Mouse (Mus musculus): ENCODE measurements around the gene Pcca.

GRCm38 (mm10) chr14:122485635-122486181 is 48.4 kb upstream of the Pcca start:
- TF ChIP-seq E2F4 (IDR thresholded peaks at IDR 0.05; ENCODE audit: insufficient read depth) (no peak), POLR2A (IDR thresholded peaks at IDR 0.05; ENCODE audit: insufficient read length, low read depth) (no peak)

All from myocyte (in vitro differentiated cells).